Mouse (Mus musculus) mouse embryonic stem cell (cell line): ENCODE measurements at regions not wholly inside any gene's neighbourhood (a gene's known extent, or its start where the extent isn't known, plus 50 kb on each side); places are given as distances from the start of the nearest gene placed in this dataset.
"Not testable (repeated sequence)": the region's sequence is repeated elsewhere in the genome, so short reads cannot be mapped to it uniquely, and the experiment has no call there.

Source experiments
- in situ Hi-C, 2 experiments: fragments of 300-500 bp; cut with MboI; formaldehyde crosslinking; loops; 1 replicate in 1 of 2; 3 replicates in 1 of 2; pipeline ENCODE4 v1.14.3; 2019 to 2020; ENCODE audit warnings: low sequenced_read_pairs in 2 of 2, low pct_unique_long_range_greater_than_20kb in 1 of 2, mixed read lengths in 1 of 2; ENCODE audit not compliant: unreplicated experiment in 1 of 2

DNA sequence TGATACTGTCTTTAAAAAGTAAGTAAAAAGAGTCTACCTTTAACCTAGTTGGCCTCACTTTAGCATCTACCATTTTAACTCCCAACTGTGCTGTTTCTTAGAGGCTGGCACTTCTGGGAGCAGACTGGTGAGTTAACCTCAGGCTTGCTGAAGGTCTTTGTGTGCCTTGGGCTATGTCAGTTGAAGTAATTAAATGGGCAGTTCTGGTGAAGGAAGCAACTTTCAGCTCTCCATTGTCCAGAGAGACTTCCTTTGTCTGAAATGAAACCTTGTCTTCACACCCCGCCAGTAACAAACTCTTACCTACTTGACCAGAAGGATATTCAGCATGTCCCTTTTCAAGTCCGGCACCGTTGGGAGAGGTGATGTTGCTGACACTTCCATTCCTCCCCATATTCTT is 55.5 kb downstream of the Zfp281 start:
- in situ Hi-C loops: no loop called here

DNA sequence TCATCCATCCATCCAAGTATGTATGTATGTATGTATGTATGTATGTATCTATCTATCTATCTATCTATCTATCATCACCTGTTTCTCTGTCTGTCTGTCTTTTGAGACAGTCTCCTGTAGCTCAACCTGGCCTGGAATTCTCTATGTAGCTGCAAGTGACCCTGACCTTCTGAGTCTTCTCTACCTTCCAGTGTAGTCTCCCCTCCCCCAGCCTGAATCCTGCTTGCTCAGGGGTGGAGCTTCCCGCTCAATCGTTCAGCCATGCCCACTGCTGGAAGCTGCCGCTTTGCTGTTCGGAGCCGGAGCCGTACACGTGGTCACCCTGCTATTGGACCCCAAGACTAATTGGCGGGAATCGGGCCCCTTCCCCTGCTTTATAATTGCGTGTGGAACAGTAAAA is 57.6 kb downstream of the Zfp281 start:
- in situ Hi-C loops: not testable (repeated sequence)

DNA sequence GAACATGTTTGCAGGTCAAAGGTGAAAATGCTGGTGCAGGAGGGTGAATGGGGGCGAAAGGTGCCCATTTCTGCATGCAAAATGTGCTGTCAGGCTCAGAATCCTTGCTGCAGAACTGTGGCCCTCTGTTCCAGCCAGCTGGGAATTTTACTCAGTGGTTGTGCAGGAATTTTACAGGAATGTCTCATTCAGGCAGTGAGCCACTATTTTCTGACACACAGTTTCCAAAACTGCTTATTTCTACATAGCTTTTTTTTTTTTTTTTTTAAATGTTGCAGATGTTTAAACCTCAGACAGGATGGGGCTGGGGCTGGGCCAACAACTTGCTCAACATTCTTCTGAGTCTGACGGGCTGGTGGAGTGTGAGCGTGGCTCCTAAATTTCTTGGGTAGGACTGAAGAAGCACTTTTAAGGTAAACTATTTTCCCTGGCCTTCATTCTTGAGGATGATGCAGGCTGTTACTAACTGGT is 58.4 kb downstream of the Zfp281 start:
- in situ Hi-C loops: no loop called here

DNA sequence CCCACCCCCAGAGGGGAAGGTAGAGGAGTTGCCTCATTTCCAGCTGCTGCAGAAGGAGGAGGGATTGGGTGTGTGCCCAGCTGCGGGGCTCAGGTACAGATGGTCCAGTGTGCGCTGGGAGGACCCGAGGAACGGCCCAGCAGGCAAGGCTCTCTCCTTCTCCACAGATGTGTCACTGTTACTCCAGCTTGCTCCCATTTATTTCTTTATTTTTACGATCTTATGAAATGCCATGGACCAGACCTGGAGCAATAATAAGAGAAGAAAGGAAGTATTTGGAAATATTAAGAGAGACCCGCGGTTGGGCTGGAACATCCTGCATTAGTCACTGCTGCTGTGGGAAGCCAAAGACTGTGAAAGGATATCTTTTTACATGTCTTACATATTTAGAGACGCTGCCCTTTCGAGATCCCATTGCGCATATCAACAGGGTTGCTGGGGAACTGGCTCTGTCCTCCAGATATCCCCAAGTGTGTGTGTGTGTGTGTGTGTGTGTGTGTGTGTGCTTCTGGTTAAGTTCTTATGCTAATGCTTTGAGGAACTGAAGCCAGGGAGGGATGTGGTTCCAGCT is 58.9 kb downstream of the Zfp281 start:
- in situ Hi-C loops: no loop called here

DNA sequence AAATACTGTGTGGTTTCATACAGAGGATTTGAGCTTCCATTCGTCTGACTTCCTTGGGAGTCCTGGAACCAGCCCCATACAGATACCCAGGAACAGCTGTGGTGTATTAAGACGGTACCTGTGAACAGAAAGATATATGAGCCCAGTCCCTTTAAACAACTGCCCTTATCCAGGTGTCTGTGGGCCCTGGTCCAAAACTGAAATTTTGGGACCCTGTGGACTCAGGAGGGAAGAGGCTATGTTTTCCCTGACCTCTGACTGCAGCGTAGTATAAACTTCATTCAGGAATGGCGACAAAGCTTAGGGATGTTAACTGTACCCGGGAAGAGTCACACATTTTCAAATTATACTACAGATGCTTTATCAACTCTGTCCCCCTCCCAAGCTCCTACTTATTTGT is 59.8 kb downstream of the Zfp281 start:
- in situ Hi-C loops: no loop called here

- in situ Hi-C loops: no loop called here
Measured at GRCm38 (mm10) chr1:136685191-136686060, 60.7 kb downstream of the Zfp281 start.

DNA sequence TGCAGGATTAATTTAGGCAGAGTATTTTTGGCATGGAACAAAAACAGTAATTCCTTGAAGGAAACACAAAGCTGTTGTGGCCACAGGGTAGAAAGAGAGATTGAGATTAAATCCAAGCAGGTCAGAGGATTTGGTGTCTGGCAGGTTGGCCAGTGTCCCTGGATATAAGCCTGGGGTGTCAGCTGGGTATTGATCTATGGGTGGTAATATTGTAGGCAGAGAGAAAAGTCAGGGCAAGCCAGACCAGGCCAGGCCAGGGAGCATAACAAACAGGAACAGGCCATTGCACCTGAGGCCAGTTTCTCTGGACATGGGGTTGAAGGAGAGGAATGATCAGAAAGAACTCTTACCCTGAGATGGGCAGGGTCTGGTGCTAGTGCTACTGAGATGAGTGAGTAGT is 61.8 kb downstream of the Zfp281 start:
- in situ Hi-C loops: no loop called here

DNA sequence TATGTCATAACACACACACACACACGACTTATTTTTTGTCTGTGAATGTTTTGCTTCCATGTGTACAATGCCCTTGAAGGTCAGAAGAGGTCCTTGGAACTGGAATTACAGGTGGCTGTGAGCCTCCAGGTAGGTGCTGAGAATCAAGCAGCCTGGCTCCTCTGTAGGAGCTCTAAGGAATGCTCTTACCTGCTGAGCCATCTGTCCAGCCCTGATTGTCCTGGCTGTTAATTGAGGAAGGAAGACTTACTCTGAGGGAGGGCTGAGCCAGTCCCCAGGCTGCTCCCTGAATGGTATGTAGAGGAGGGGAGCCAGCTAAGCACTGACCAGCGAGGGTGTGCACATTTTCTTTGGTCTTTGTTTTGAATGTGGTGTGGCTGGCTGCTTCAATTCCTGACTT is 65.4 kb downstream of the Zfp281 start:
- in situ Hi-C loops: no loop called here

GRCm38 (mm10) chr1:136693421-136693820 is 68.7 kb downstream of the Zfp281 start:
- in situ Hi-C loops: no loop called here

GRCm38 (mm10) chr1:136694983-136695382 is 70.3 kb downstream of the Zfp281 start:
- in situ Hi-C loops: no loop called here

- in situ Hi-C loops: no loop called here
Measured at GRCm38 (mm10) chr1:136696077-136696641, 71.5 kb downstream of the Zfp281 start.

DNA sequence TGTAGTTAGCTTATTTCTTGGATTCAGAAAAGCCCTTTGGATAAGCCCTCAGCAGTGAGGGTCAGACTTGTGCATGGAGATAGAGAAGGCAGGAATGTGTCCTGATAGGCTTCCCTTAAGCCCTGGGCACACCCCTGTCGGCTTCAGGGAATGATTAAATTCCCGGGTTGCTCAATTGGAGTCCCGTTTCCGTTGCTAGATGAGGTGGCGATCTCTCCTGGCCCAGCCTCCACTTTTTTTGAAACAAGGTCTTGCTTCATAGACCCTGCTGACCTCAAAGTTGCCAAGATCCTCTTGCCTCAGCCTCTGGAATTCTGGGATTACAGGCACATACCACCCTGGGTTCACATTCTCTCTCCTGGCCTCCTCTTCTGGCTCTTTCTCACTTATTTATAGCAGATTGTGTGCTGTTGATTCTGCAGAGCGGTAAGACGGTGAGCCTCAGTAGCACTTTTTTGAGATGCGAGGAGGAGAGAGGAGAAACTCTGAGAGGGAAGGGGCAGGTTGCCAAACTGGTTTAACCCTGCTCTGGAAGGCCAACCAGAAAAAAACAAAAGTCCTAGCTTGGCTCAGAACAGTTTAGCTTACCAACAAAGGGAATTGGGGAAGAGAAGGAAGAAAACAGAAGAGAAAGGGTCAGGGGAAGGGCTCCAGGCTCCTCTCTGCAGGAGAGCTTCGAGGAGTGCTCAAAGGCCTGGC is 73.9 kb downstream of the Zfp281 start:
- in situ Hi-C loops: no loop called here

DNA sequence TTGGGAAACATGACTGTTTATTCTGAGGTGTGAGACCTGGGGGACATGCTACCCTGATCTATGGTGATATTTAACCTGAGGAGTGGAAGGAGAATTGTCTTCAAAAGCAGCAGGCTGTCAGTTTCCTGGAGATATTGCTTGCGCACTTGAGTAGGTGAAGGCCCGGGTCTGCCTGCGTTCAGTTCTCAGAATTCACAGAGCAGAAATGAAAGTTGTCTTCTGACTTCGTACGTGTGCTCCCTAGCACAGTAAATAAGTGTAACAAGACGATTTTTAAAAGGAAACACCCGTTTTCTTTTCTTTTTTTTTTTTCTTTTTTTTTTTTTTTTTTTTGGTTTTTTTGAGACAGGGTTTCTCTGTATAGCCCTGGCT is 74.4 kb downstream of the Zfp281 start:
- in situ Hi-C loops: no loop called here

DNA sequence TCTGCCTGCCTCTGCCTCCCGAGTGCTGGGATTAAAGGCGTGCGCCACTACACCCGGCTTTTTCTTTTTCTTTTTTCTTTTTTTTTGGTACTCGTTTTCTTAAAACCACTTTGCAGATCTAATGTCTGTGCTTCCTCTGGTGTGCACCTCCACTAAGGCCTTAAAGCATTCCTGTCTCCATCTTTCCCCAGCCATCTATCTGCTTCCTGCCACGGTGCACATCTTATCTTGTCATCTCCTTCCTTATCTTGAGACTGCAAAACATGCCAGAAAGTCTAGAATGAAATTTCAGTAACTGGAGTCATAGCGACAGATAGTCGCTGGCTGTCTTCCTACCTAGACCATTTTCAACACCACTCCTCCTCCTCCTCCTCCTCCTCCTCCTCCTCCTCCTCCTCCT is 74.9 kb downstream of the Zfp281 start:
- in situ Hi-C loops: no loop called here

DNA sequence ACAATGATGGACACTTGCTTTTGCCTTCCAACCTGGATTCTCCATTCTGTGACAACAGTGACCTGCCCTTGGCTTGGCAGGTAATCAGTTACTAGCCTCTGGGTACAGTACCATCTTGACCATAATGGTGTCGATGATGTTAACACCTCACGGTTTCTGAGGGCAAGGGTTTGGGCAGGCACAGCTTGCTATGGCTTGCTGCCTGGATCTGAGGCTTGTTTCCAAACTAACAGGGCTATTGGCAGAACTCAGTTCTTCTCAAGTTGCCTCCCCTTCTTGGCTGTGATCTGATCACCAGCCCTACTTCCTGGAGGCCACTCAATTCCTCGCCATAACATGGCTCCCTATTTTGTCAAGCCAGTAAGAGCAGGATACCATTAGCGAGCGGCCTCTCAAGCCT is 79.4 kb downstream of the Zfp281 start:
- in situ Hi-C loops: no loop called here

GRCm38 (mm10) chr1:136706509-136706908 is 81.8 kb downstream of the Zfp281 start:
- in situ Hi-C loops: no loop called here

DNA sequence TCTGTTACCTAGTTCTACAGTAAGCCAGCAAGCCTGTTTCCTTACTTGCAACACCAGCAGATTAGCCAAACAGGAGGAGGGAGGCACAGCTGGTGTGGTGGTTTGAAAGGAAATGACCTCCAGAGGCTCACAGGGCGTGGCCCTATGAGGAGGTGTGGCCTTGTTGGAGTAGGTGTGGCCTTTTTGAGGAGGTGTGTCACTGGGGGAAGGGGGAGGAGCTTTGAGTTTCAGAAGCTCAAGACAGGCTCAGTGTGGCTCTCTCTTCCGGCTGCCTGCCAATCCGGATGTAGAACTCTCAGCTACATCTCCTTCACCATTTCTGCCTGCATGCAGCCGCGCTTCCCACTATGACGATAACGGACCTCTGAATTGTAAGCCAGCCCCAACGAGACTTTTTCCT is 82.7 kb downstream of the Zfp281 start:
- in situ Hi-C loops: no loop called here

DNA sequence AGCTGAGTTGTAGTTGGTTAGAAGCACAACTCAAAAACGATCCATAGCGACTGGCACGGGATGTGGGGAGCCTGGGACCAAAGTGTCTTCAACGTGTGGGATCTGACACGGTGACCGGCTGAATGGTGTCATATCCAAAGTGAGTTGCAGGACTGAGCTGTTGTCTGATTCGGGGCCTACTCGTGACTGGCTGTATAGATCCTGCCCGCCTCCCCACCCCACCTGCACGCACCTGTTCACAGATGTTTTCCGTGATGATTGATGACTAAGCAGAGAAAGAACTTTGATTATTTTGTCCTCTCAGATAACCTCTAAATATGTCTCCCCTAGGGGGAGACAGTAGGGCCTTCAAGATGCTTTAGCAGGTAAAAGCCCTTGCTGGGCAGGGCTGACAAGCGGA is 83.2 kb downstream of the Zfp281 start:
- in situ Hi-C loops: no loop called here

DNA sequence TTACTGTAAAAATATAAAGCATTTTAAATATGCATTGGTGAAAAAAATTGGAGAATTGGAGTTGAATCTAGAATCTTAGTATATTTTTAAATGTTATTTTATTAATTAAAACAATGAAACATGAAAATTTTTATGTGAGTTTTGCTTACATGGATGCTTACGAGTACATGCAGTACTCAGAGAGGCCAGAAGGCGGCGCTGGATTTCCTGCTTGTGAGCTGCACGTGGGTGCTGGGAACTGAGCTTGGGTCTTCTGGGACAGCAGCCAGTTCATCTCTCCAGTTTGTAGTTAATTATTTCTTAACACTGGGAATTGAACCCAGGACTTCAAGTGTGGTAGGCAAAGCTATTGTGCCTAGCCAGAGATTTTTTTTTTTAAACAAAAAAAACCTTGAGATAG is 85.5 kb downstream of the Zfp281 start:
- in situ Hi-C loops: no loop called here
